Mouse (Mus musculus): ENCODE data around the gene Zc3h10. TPM values are rescaled to one million over a fixed set of nuclear protein-coding genes. Genes with fewer than 3 reads are reported as not detected.
A peak's percentile ranks its signal among the peaks of the same experiment; 100 is the strongest.

The Zc3h10 gene
- polyA plus RNA-seq, 1 experiment from 2014 or later, result 10.4 TPM

- no peak for TF ChIP-seq CTCF (IDR thresholded peaks at IDR 0.05; ENCODE audit: low read depth)
- Histone ChIP-seq H3K9ac (ENCODE audit: low read depth, low read length) (0 out of 2 replicates have a peak overlapping the region, but pooled peaks have one; percentile 0), H3K27me3 (replicated peaks; ENCODE audit: control insufficient read depth, insufficient read depth, low read length) (peaks cover 4% of the 10 kb centered on the region; the same call in 1 of the 2 replicates), H3K4me1 (replicated peaks; ENCODE audit: control insufficient read depth, insufficient read depth, low read length) (0 out of 2 replicates have a peak, but pooled peaks cover 5% of the 10 kb centered on the region), H3K27ac (ENCODE audit: low read depth, low read length) (peak overlapping the region; percentile 57; the same call in 1 of the 2 replicates), H3K9me3 (ENCODE audit: control insufficient read depth) (no peaks in the 10 kb centered on the region), H3K36me3 (ENCODE audit: control insufficient read depth, insufficient read depth) (peaks cover 25% of the 10 kb centered on the region), H3K4me2 (replicated peaks; ENCODE audit: low read depth) (peak overlapping the region; percentile 35), H3K4me3 (ENCODE audit: low read depth, low read length) (no peak overlapping the region)
- WGBS, result 32% methylated on average over 7 of the region's 7 CpGs
- no peak for ATAC-seq
Observed at GRCm38 (mm10) chr10:128583644-128584043, 36.1 kb upstream of the Zc3h10 start.

- H3K4me3 ChIP-seq (ENCODE audit: low read depth, low read length), result no peak overlapping the region
- peak overlapping the region; percentile 58 for H3K27ac ChIP-seq (ENCODE audit: low read depth, low read length)
- H3K4me1 ChIP-seq (replicated peaks; ENCODE audit: control insufficient read depth, insufficient read depth, low read length), result 0 out of 2 replicates have a peak, but pooled peaks cover 5% of the 10 kb centered on the region
- no peak overlapping the region for H3K4me2 ChIP-seq (replicated peaks; ENCODE audit: low read depth)
- H3K36me3 ChIP-seq (ENCODE audit: control insufficient read depth, insufficient read depth), result peaks cover 53% of the 10 kb centered on the region
- H3K27me3 ChIP-seq (replicated peaks; ENCODE audit: control insufficient read depth, insufficient read depth, low read length), result no peaks in the 10 kb centered on the region
- H3K9me3 ChIP-seq (ENCODE audit: control insufficient read depth), result no peaks in the 10 kb centered on the region
- no peak for TF ChIP-seq CTCF (IDR thresholded peaks at IDR 0.05; ENCODE audit: low read depth)
- no peak overlapping the region for H3K9ac ChIP-seq (ENCODE audit: low read depth, low read length)
- 64% methylated on average over 4 of the region's 4 CpGs for WGBS
- ATAC-seq, result no peak
Observed at GRCm38 (mm10) chr10:128579731-128580130, 32.2 kb upstream of the Zc3h10 start.

- Histone ChIP-seq H3K4me3 (ENCODE audit: low read depth, low read length) (no peak overlapping the region), H3K36me3 (ENCODE audit: control insufficient read depth, insufficient read depth) (peaks cover 58% of the 10 kb centered on the region), H3K9ac (ENCODE audit: low read depth, low read length) (no peak overlapping the region), H3K27me3 (replicated peaks; ENCODE audit: control insufficient read depth, insufficient read depth, low read length) (no peaks in the 10 kb centered on the region), H3K4me1 (replicated peaks; ENCODE audit: control insufficient read depth, insufficient read depth, low read length) (0 out of 2 replicates have a peak, but pooled peaks cover 5% of the 10 kb centered on the region), H3K27ac (ENCODE audit: low read depth, low read length) (peak overlapping the region; percentile 58), H3K4me2 (replicated peaks; ENCODE audit: low read depth) (no peak overlapping the region), H3K9me3 (ENCODE audit: control insufficient read depth) (no peaks in the 10 kb centered on the region)
- peak; percentile 33; the same call in 1 of the 2 replicates for TF ChIP-seq CTCF (IDR thresholded peaks at IDR 0.05; ENCODE audit: low read depth)
- peak; percentile 93 for ATAC-seq
- WGBS, result 33% methylated on average over 3 of the region's 3 CpGs
Observed at GRCm38 (mm10) chr10:128579298-128579697, 31.7 kb upstream of the Zc3h10 start.

GRCm38 (mm10) chr10:128578330-128578729 lies 30.8 kb upstream of the Zc3h10 start:
- no peak overlapping the region for H3K4me3 ChIP-seq (ENCODE audit: low read depth, low read length)
- WGBS, result 58% methylated on average over 11 of the region's 11 CpGs
- H3K27me3 ChIP-seq (replicated peaks; ENCODE audit: control insufficient read depth, insufficient read depth, low read length), result no peaks in the 10 kb centered on the region
- 0 out of 2 replicates have a peak overlapping the region, but pooled peaks have one; percentile 35 for H3K27ac ChIP-seq (ENCODE audit: low read depth, low read length)
- H3K36me3 ChIP-seq (ENCODE audit: control insufficient read depth, insufficient read depth), result peaks cover 66% of the 10 kb centered on the region
- no peak overlapping the region for H3K4me2 ChIP-seq (replicated peaks; ENCODE audit: low read depth)
- ATAC-seq, result no peak
- no peaks in the 10 kb centered on the region for H3K9me3 ChIP-seq (ENCODE audit: control insufficient read depth)
- H3K4me1 ChIP-seq (replicated peaks; ENCODE audit: control insufficient read depth, insufficient read depth, low read length), result 0 out of 2 replicates have a peak, but pooled peaks cover 5% of the 10 kb centered on the region
- TF ChIP-seq CTCF (IDR thresholded peaks at IDR 0.05; ENCODE audit: low read depth), result no peak
- no peak overlapping the region for H3K9ac ChIP-seq (ENCODE audit: low read depth, low read length)

GRCm38 (mm10) chr10:128575063-128575462 lies 27.5 kb upstream of the Zc3h10 start:
- TF ChIP-seq CTCF (IDR thresholded peaks at IDR 0.05; ENCODE audit: low read depth), result peak; percentile 65
- H3K4me2 ChIP-seq (replicated peaks; ENCODE audit: low read depth), result no peak overlapping the region
- 0 out of 2 replicates have a peak, but pooled peaks cover 4% of the 10 kb centered on the region for H3K4me1 ChIP-seq (replicated peaks; ENCODE audit: control insufficient read depth, insufficient read depth, low read length)
- H3K9ac ChIP-seq (ENCODE audit: low read depth, low read length), result no peak overlapping the region
- 94% methylated on average over 2 of the region's 2 CpGs for WGBS
- peaks cover 76% of the 10 kb centered on the region for H3K36me3 ChIP-seq (ENCODE audit: control insufficient read depth, insufficient read depth)
- no peaks in the 10 kb centered on the region for H3K9me3 ChIP-seq (ENCODE audit: control insufficient read depth)
- ATAC-seq, result no peak
- H3K4me3 ChIP-seq (ENCODE audit: low read depth, low read length), result no peak overlapping the region
- no peaks in the 10 kb centered on the region for H3K27me3 ChIP-seq (replicated peaks; ENCODE audit: control insufficient read depth, insufficient read depth, low read length)
- H3K27ac ChIP-seq (ENCODE audit: low read depth, low read length), result no peak overlapping the region

GRCm38 (mm10) chr10:128565788-128566531 lies 18.4 kb upstream of the Zc3h10 start, which contains the start of gene Pa2g4:
Gene Pa2g4, minus strand, starts transcription at chr10:128565987.
- Histone ChIP-seq H3K9me3 (ENCODE audit: control insufficient read depth) (no peaks in the 10 kb centered on the region), H3K4me3 (ENCODE audit: low read depth, low read length) (peak within 1 kb of the TSS; percentile 86), H3K4me1 (replicated peaks; ENCODE audit: control insufficient read depth, insufficient read depth, low read length) (no peaks in the 10 kb centered on the region), H3K9ac (ENCODE audit: low read depth, low read length) (peak within 1 kb of the TSS; percentile 84), H3K27me3 (replicated peaks; ENCODE audit: control insufficient read depth, insufficient read depth, low read length) (no peaks in the 10 kb centered on the region), H3K27ac (ENCODE audit: low read depth, low read length) (peak within 1 kb of the TSS; percentile 90), H3K4me2 (replicated peaks; ENCODE audit: low read depth) (peak within 1 kb of the TSS; percentile 91), H3K36me3 (ENCODE audit: control insufficient read depth, insufficient read depth) (peaks cover 46% of the 10 kb centered on the region)
- under 1% methylated on average over 58 of the region's 58 CpGs for WGBS
- peak; percentile 37 for TF ChIP-seq CTCF (IDR thresholded peaks at IDR 0.05; ENCODE audit: low read depth)
- peak; percentile 96 for ATAC-seq
